Mouse (Mus musculus): Measurements from ENCODE around the gene Uhrf1. TPM values are rescaled to one million over a fixed set of nuclear protein-coding genes. Genes with fewer than 3 reads are reported as not detected.

Gene Uhrf1
- total and polyA plus RNA-seq, 3 experiments: 115 to 201 (median 133) TPM

GRCm38 (mm10) chr17:56291171-56291511, 12.0 kb upstream of the Uhrf1 start (continued):
- TF ChIP-seq MAX (IDR thresholded peaks at IDR 0.05; ENCODE audit: low read length) (peak; percentile 67), USF2 (IDR thresholded peaks at IDR 0.05; ENCODE audit: borderline replicate concordance in 1 of 2, insufficient read depth in 1 of 2, low read depth in 1 of 2, low read length in 2 of 2) (no peak), KAT2A (conservative IDR thresholded peaks at IDR 0.05; ENCODE audit: low read depth, low read length) (no peak), POLR2AphosphoS5 (IDR thresholded peaks at IDR 0.05; ENCODE audit: borderline replicate concordance, low read depth, low read length) (no peak), MEF2A (IDR thresholded peaks at IDR 0.05; ENCODE audit: extremely low read depth, insufficient replicate concordance, low read depth, low read length, poor library complexity, severe bottlenecking) (no peak), USF1 (IDR thresholded peaks at IDR 0.05; ENCODE audit: low read depth, low read length) (no peak), ELF1 (IDR thresholded peaks at IDR 0.05; ENCODE audit: low read depth, low read length) (peak; percentile 93), MAZ (IDR thresholded peaks at IDR 0.05; ENCODE audit: low read depth, low read length) (peak; percentile 85; the same call in 1 of the 2 replicates), RAD21 (IDR thresholded peaks at IDR 0.05; ENCODE audit: low read depth, low read length) (peak; percentile 32), UBTF (IDR thresholded peaks at IDR 0.05; ENCODE audit: borderline replicate concordance, insufficient read depth, low read depth, low read length) (no peak), ZNF384 (IDR thresholded peaks at IDR 0.05; ENCODE audit: low read depth, low read length) (peak; percentile 95), ZKSCAN1 (IDR thresholded peaks at IDR 0.05; ENCODE audit: low read depth, low read length) (no peak), ZC3H11A (IDR thresholded peaks at IDR 0.05; ENCODE audit: low read depth, low read length) (no peak), TAL1 (IDR thresholded peaks at IDR 0.05; ENCODE audit: low read length) (peak; percentile 23; the same call in 1 of the 2 replicates), CHD1 (IDR thresholded peaks at IDR 0.05; ENCODE audit: low read depth, low read length) (no peak), MXI1 (IDR thresholded peaks at IDR 0.05; ENCODE audit: low read depth, low read length) (no peak), ETS1 (IDR thresholded peaks at IDR 0.05; ENCODE audit: low read depth, low read length) (peak; percentile 78; the same call in 1 of the 2 replicates), GATA1 (IDR thresholded peaks at IDR 0.05; ENCODE audit: low read depth, low read length) (peak; percentile 58)

- no peak for DNase-seq (ENCODE audit: low read depth, low spot score)
- Histone ChIP-seq H3K4me3 (ENCODE audit: control insufficient read depth in 1 of 2, insufficient read depth in 1 of 2, low read depth in 2 of 2, low read length in 2 of 2) (peak overlapping the region in 1 of 2 experiments; percentile 20; a peak in 1 of 4 replicates), H3K9me3 (replicated peaks; ENCODE audit: insufficient read depth, low read length) (no peaks in the 10 kb centered on the region), H3K4me1 (ENCODE audit: control insufficient read depth in 1 of 2, insufficient read depth in 2 of 2, low read length in 2 of 2) (peaks cover 6 to 29% of the 10 kb centered on the region in 2 experiments; a peak in 3 of 4 replicates), H3K36me3 (ENCODE audit: control insufficient read depth in 1 of 2, insufficient read depth in 2 of 2, low read length in 2 of 2) (peaks cover 0 to 21% of the 10 kb centered on the region in 2 experiments; a peak in 2 of 4 replicates), H3K27ac (ENCODE audit: control insufficient read depth, low read depth, low read length) (peak overlapping the region; percentile 88), H3K9ac (ENCODE audit: control insufficient read depth, low read depth, low read length, poor library complexity, severe bottlenecking) (peak overlapping the region; percentile 80), H3K79me2 (ENCODE audit: control insufficient read depth, insufficient read depth, low read length, poor library complexity) (no peaks in the 10 kb centered on the region; the same call in 1 of the 2 replicates), H3K27me3 (ENCODE audit: control insufficient read depth in 1 of 2, insufficient read depth in 2 of 2, low read length in 2 of 2) (no peaks in the 10 kb centered on the region)
- TF ChIP-seq MYC (IDR thresholded peaks at IDR 0.05; ENCODE audit: low read depth, low read length) (no peak), MAFK (IDR thresholded peaks at IDR 0.05; ENCODE audit: borderline replicate concordance, low read depth, low read length) (no peak), KAT2A (conservative IDR thresholded peaks at IDR 0.05; ENCODE audit: low read depth, low read length) (no peak), CHD2 (IDR thresholded peaks at IDR 0.05; ENCODE audit: low read length) (no peak), E2F4 (IDR thresholded peaks at IDR 0.05; ENCODE audit: borderline replicate concordance, low read depth, low read length) (no peak), EP300 (IDR thresholded peaks at IDR 0.05; ENCODE audit: low read depth in 1 of 2, low read length in 2 of 2) (no peak)
These were observed 11.2 kb upstream of the Uhrf1 start for GRCm38 (mm10) chr17:56291826-56292475.
